Mouse (Mus musculus) erythroid progenitor cell, adult 5-6 weeks (primary cell): ENCODE data around the gene Zfp119b. TPM values are rescaled to one million over a fixed set of nuclear protein-coding genes. Genes with fewer than 3 reads are reported as not detected.
"Not testable (repeated sequence)": the region's sequence is repeated elsewhere in the genome, so short reads cannot be mapped to it uniquely, and the experiment has no call there.

ENCODE experiments used
- ATAC-seq: replicated peaks from 2 replicates; pipeline ENCODE4 v1.8.0; 2016; ENCODE audit warnings: moderate number of reproducible peaks, mild to moderate bottlenecking, moderate TSS enrichment, inconsistent platforms; ENCODE audit not compliant: poor library complexity, low FRiP score, severe bottlenecking
- total RNA-seq, 2 experiments: library from RNA; stranded (forward) in 1 of 2; stranded (reverse) in 1 of 2; fragments of 150-400 nt in 1 of 2; fragments of 186-747, 209-891 nt in 1 of 2; gene quantifications; 2 replicates each; pipeline versions ENCODE4 v1.2.3 to v1.2.4; 2015 to 2017; ENCODE audit warnings: low replicate concordance in 2 of 2

Zfp119b gene
- total RNA-seq, 2 experiments from 2014 or later, result 6.4 TPM; not detected in 1

- ATAC-seq, result no peak
Measured at GRCm38 (mm10) chr17:55903687-55904086, 45.6 kb downstream of the Zfp119b start.

- no peak for ATAC-seq
Measured at GRCm38 (mm10) chr17:55903087-55903486, 46.2 kb downstream of the Zfp119b start.

GRCm38 (mm10) chr17:55892406-55892955 is 56.8 kb downstream of the Zfp119b start:
- not testable (repeated sequence) for ATAC-seq

Other genes starting within 250 kb of the Zfp119b start
- gene Pot1b, start 236.9 kb downstream of the Zfp119b start, total RNA-seq (2015; ENCODE audit: low replicate concordance), result 9.7 and 15.5 TPM in 2 replicates
- 28.2 and 28.6 TPM in 2 replicates for gene Pot1b, start 236.9 kb downstream of the Zfp119b start, total RNA-seq (2017; ENCODE audit: low replicate concordance)
- 1.3 and 10.1 TPM in 2 replicates for gene Adgre4, start 199.5 kb downstream of the Zfp119b start, total RNA-seq (2015; ENCODE audit: low replicate concordance)
- gene Adgre4, start 199.5 kb downstream of the Zfp119b start, total RNA-seq (2017; ENCODE audit: low replicate concordance), result 4.2 and 7.4 TPM in 2 replicates
- gene Zfp119a, start 70.6 kb downstream of the Zfp119b start, total RNA-seq (2015; ENCODE audit: low replicate concordance), result 1.3 TPM in 1 of 2 replicates, not detected in the other
- 1.0 and 2.8 TPM in 2 replicates for gene Zfp119a, start 70.6 kb downstream of the Zfp119b start, total RNA-seq (2017; ENCODE audit: low replicate concordance)
- 5.0 and 9.0 TPM in 2 replicates for gene Zfp959, start 57.4 kb downstream of the Zfp119b start, total RNA-seq (2015; ENCODE audit: low replicate concordance)
- gene Zfp959, start 57.4 kb downstream of the Zfp119b start, total RNA-seq (2017; ENCODE audit: low replicate concordance), result 3.6 and 5.7 TPM in 2 replicates
- 5.4 and 6.8 TPM in 2 replicates for gene Ebi3, start 3.1 kb upstream of the Zfp119b start, total RNA-seq (2015; ENCODE audit: low replicate concordance)
- 4.0 and 16.4 TPM in 2 replicates for gene Ebi3, start 3.1 kb upstream of the Zfp119b start, total RNA-seq (2017; ENCODE audit: low replicate concordance)
- gene Yju2, start 9.6 kb upstream of the Zfp119b start, total RNA-seq (2015; ENCODE audit: low replicate concordance), result 3.8 and 5.4 TPM in 2 replicates
- gene Yju2, start 9.6 kb upstream of the Zfp119b start, total RNA-seq (2017; ENCODE audit: low replicate concordance), result 1.7 and 5.4 TPM in 2 replicates
- not detected in 2 replicates for gene Shd, start 21.0 kb upstream of the Zfp119b start, total RNA-seq (2015; ENCODE audit: low replicate concordance)
- gene Shd, start 21.0 kb upstream of the Zfp119b start, total RNA-seq (2017; ENCODE audit: low replicate concordance), result not detected in 2 replicates
- not detected in 2 replicates for gene Fsd1, start 37.0 kb upstream of the Zfp119b start, total RNA-seq (2015; ENCODE audit: low replicate concordance)
- not detected in 2 replicates for gene Fsd1, start 37.0 kb upstream of the Zfp119b start, total RNA-seq (2017; ENCODE audit: low replicate concordance)
- not detected in 2 replicates for gene Stap2, start 56.1 kb upstream of the Zfp119b start, total RNA-seq (2015; ENCODE audit: low replicate concordance)
- 0.98 TPM in 1 of 2 replicates, not detected in the other for gene Stap2, start 56.1 kb upstream of the Zfp119b start, total RNA-seq (2017; ENCODE audit: low replicate concordance)
- gene Mpnd, start 56.2 kb upstream of the Zfp119b start, total RNA-seq (2015; ENCODE audit: low replicate concordance), result 4.0 and 6.7 TPM in 2 replicates
- 2.3 and 35.3 TPM in 2 replicates for gene Mpnd, start 56.2 kb upstream of the Zfp119b start, total RNA-seq (2017; ENCODE audit: low replicate concordance)
- 14.4 and 14.7 TPM in 2 replicates for gene Sh3gl1, start 87.1 kb upstream of the Zfp119b start, total RNA-seq (2015; ENCODE audit: low replicate concordance)
- gene Sh3gl1, start 87.1 kb upstream of the Zfp119b start, total RNA-seq (2017; ENCODE audit: low replicate concordance), result 27.6 and 28.1 TPM in 2 replicates
- gene Chaf1a, start 90.9 kb upstream of the Zfp119b start, total RNA-seq (2015; ENCODE audit: low replicate concordance), result 26.4 and 28.1 TPM in 2 replicates
- 32.6 and 39.0 TPM in 2 replicates for gene Chaf1a, start 90.9 kb upstream of the Zfp119b start, total RNA-seq (2017; ENCODE audit: low replicate concordance)
- 4.7 and 8.4 TPM in 2 replicates for gene Ubxn6, start 125.5 kb upstream of the Zfp119b start, total RNA-seq (2015; ENCODE audit: low replicate concordance)
- gene Ubxn6, start 125.5 kb upstream of the Zfp119b start, total RNA-seq (2017; ENCODE audit: low replicate concordance), result 1.9 and 5.6 TPM in 2 replicates
- gene Hdgfl2, start 130.1 kb upstream of the Zfp119b start, total RNA-seq (2015; ENCODE audit: low replicate concordance), result 36.5 and 71.4 TPM in 2 replicates
- 125 and 144 TPM in 2 replicates for gene Hdgfl2, start 130.1 kb upstream of the Zfp119b start, total RNA-seq (2017; ENCODE audit: low replicate concordance)
- not detected in 2 replicates for gene Plin4, start 160.3 kb upstream of the Zfp119b start, total RNA-seq (2015; ENCODE audit: low replicate concordance)
- gene Plin4, start 160.3 kb upstream of the Zfp119b start, total RNA-seq (2017; ENCODE audit: low replicate concordance), result not detected in 2 replicates
- gene Plin5, start 168.1 kb upstream of the Zfp119b start, total RNA-seq (2015; ENCODE audit: low replicate concordance), result not detected in 2 replicates
- gene Plin5, start 168.1 kb upstream of the Zfp119b start, total RNA-seq (2017; ENCODE audit: low replicate concordance), result not detected in 2 replicates
- 1.7 and 8.6 TPM in 2 replicates for gene Lrg1, start 172.5 kb upstream of the Zfp119b start, total RNA-seq (2015; ENCODE audit: low replicate concordance)
- 3.9 and 6.9 TPM in 2 replicates for gene Lrg1, start 172.5 kb upstream of the Zfp119b start, total RNA-seq (2017; ENCODE audit: low replicate concordance)
- 1.4 TPM in 1 of 2 replicates, not detected in the other for gene Sema6b, start 190.8 kb upstream of the Zfp119b start, total RNA-seq (2015; ENCODE audit: low replicate concordance)
- gene Sema6b, start 190.8 kb upstream of the Zfp119b start, total RNA-seq (2017; ENCODE audit: low replicate concordance), result 0.83 TPM in 1 of 2 replicates, not detected in the other
- 1.3 and 1.4 TPM in 2 replicates for gene Tnfaip8l1, start 213.0 kb upstream of the Zfp119b start, total RNA-seq (2015; ENCODE audit: low replicate concordance)
- 0.26 and 1.6 TPM in 2 replicates for gene Tnfaip8l1, start 213.0 kb upstream of the Zfp119b start, total RNA-seq (2017; ENCODE audit: low replicate concordance)
- gene Mydgf, start 234.4 kb upstream of the Zfp119b start, total RNA-seq (2015; ENCODE audit: low replicate concordance), result 9.6 and 11.2 TPM in 2 replicates
- 5.6 and 6.8 TPM in 2 replicates for gene Mydgf, start 234.4 kb upstream of the Zfp119b start, total RNA-seq (2017; ENCODE audit: low replicate concordance)